ENCODE assay signal across 12 mouse cellular contexts in genomic region chr14:29867311-29867710, GRCm38 (mm10).
DNase-seq lines count a peak whose midpoint lies in the region; ATAC-seq and TF ChIP-seq lines count a peak whose summit lies in the region.
"Had no signal": no experiment of that assay in that cellular context is flagged by ENCODE, and none has a peak within 500 bp of the region (broad histone marks: within the 10 kb centered on the region; RNA-seq: fewer than 3 reads in every experiment).

No protein-coding gene starts in this region.

- 11% methylated on average over 6 of the region's 6 CpGs for WGBS in kidney, embryonic 16.5 days
- 29% methylated on average over 6 of the region's 6 CpGs for WGBS in embryonic facial prominence, embryonic 14.5 days
- WGBS in forebrain, embryonic 15.5 days: 81% methylated on average over 6 of the region's 6 CpGs

- no peak overlapping the region for H3K9ac ChIP-seq in kidney, embryonic 16.5 days (replicated peaks; ENCODE audit: low read length)
- no peak overlapping the region for H3K9ac ChIP-seq in embryonic facial prominence, embryonic 14.5 days (ENCODE audit: low read depth, low read length)
- H3K9ac ChIP-seq in forebrain, embryonic 15.5 days (replicated peaks): no peak overlapping the region
- H3K9ac ChIP-seq: liver, embryonic 15.5 days; midbrain, embryonic 12.5 days had no signal

- no peak overlapping the region for H3K4me3 ChIP-seq in kidney, embryonic 16.5 days (ENCODE audit: low read length)
- no peak overlapping the region for H3K4me3 ChIP-seq in embryonic facial prominence, embryonic 14.5 days (ENCODE audit: low read depth, low read length)
- no peak overlapping the region for H3K4me3 ChIP-seq in gastrocnemius, adult 2 months
- H3K4me3 ChIP-seq in forebrain, embryonic 15.5 days: no peak overlapping the region
- H3K4me3 ChIP-seq: liver, embryonic 15.5 days; midbrain, embryonic 12.5 days had no signal

- H3K27ac ChIP-seq in kidney, embryonic 16.5 days (ENCODE audit: low read length): 0 out of 2 replicates have a peak overlapping the region, but pooled peaks have one; percentile 72
- H3K27ac ChIP-seq in embryonic facial prominence, embryonic 14.5 days (replicated peaks; ENCODE audit: low read depth, low read length): no peak overlapping the region
- no peak overlapping the region for H3K27ac ChIP-seq in gastrocnemius, adult 2 months
- H3K27ac ChIP-seq in forebrain, embryonic 15.5 days (replicated peaks): no peak overlapping the region
- H3K27ac ChIP-seq: liver, embryonic 15.5 days; midbrain, embryonic 12.5 days had no signal

- no peak overlapping the region for H3K4me2 ChIP-seq in kidney, embryonic 16.5 days (replicated peaks; ENCODE audit: low read depth, low read length)
- no peak overlapping the region for H3K4me2 ChIP-seq in embryonic facial prominence, embryonic 14.5 days (ENCODE audit: low read depth, low read length)
- H3K4me2 ChIP-seq in forebrain, embryonic 15.5 days (replicated peaks): no peak overlapping the region
- H3K4me2 ChIP-seq: liver, embryonic 15.5 days; midbrain, embryonic 12.5 days had no signal

- no peaks in the 10 kb centered on the region for H3K9me3 ChIP-seq in kidney, embryonic 16.5 days (ENCODE audit: low read length)
- H3K9me3 ChIP-seq in embryonic facial prominence, embryonic 14.5 days (ENCODE audit: control insufficient read depth, low read length): no peaks in the 10 kb centered on the region
- H3K9me3 ChIP-seq in forebrain, embryonic 15.5 days: no peaks in the 10 kb centered on the region
- H3K9me3 ChIP-seq: liver, embryonic 15.5 days; midbrain, embryonic 12.5 days had no signal

- H3K36me3 ChIP-seq in kidney, embryonic 16.5 days (ENCODE audit: insufficient read depth, low read length): no peaks in the 10 kb centered on the region
- H3K36me3 ChIP-seq in embryonic facial prominence, embryonic 14.5 days (ENCODE audit: control insufficient read depth, insufficient read depth, low read length): no peaks in the 10 kb centered on the region
- H3K36me3 ChIP-seq in forebrain, embryonic 15.5 days: no peaks in the 10 kb centered on the region
- H3K36me3 ChIP-seq: liver, embryonic 15.5 days; midbrain, embryonic 12.5 days had no signal

- TF ChIP-seq CTCF in gastrocnemius, adult 2 months (IDR thresholded peaks at IDR 0.05): no peak

- intact Hi-C loops in gastrocnemius, adult 2 months (cut with DNase I): no loop called here

- ATAC-seq in frontal cortex, adult (ENCODE audit: low TSS enrichment): peak; percentile 35
- ATAC-seq in kidney, embryonic 16.5 days (ENCODE audit: low FRiP score, low TSS enrichment): peak; percentile 96
- no peak for ATAC-seq in embryonic facial prominence, embryonic 14.5 days (ENCODE audit: low read depth)
- ATAC-seq in forebrain, embryonic 15.5 days (replicated peaks): no peak
- ATAC-seq: forebrain, embryonic 16.5 days had no signal

- no peak for DNase-seq in frontal cortex, postnatal 14 days (ENCODE audit: low spot score in 2 of 2)
- DNase-seq in kidney, adult 9 months: no peak
- peak; percentile 54 for DNase-seq in embryonic facial prominence, embryonic 14.5 days (ENCODE audit: low spot score)
- DNase-seq in lung, postnatal 36 days: peak; percentile 35
- no peak for DNase-seq in gastrocnemius, adult 2 months
- DNase-seq: thymus, adult 18-20 months had no signal

- H3K27me3 ChIP-seq in kidney, embryonic 16.5 days (ENCODE audit: insufficient read depth, low read length): no peaks in the 10 kb centered on the region
- H3K27me3 ChIP-seq in embryonic facial prominence, embryonic 14.5 days (replicated peaks; ENCODE audit: control insufficient read depth, insufficient read depth, low read length): no peaks in the 10 kb centered on the region
- no peaks in the 10 kb centered on the region for H3K27me3 ChIP-seq in forebrain, embryonic 15.5 days
- H3K27me3 ChIP-seq: liver, embryonic 15.5 days; midbrain, embryonic 12.5 days had no signal

- H3K4me1 ChIP-seq in kidney, embryonic 16.5 days (ENCODE audit: insufficient read depth, low read length): peaks cover 14% of the 10 kb centered on the region; the same call in 1 of the 2 replicates
- peaks cover 8% of the 10 kb centered on the region; the same call in 1 of the 2 replicates for H3K4me1 ChIP-seq in embryonic facial prominence, embryonic 14.5 days (ENCODE audit: control insufficient read depth, insufficient read depth, low read length)
- no peaks in the 10 kb centered on the region for H3K4me1 ChIP-seq in forebrain, embryonic 15.5 days
- H3K4me1 ChIP-seq: liver, embryonic 15.5 days; midbrain, embryonic 12.5 days had no signal

Comparison
In these comparisons a context has a peak if more than half of its experiments do, and no peak if none do; other contexts are left out.
1. ATAC-seq: peak in frontal cortex, adult (single experiment) and kidney, embryonic 16.5 days (single experiment); none in embryonic facial prominence, embryonic 14.5 days (single experiment) and forebrain, embryonic 15.5 days (single experiment).
2. DNase-seq: peak in embryonic facial prominence, embryonic 14.5 days (single experiment) and lung, postnatal 36 days (single experiment); none in frontal cortex, postnatal 14 days (0 of 2), kidney, adult 9 months (single experiment) and gastrocnemius, adult 2 months (single experiment).